Mouse (Mus musculus) testis, adult 2 months (tissue): Measurements from ENCODE around the gene Srsf11. TPM values are rescaled to one million over a fixed set of nuclear protein-coding genes. Genes with fewer than 3 reads are reported as not detected.

Experiments used
- H3K27ac ChIP-seq: fragments of 200-500 bp; 2 replicates; pipeline ENCODE4 v1.5.1; 2012; ENCODE audit warnings: low read depth, low read length; ENCODE audit not compliant: control insufficient read depth, insufficient read depth
- H3K27me3 ChIP-seq: fragments of 200-500 bp; 2 replicates; pipeline ENCODE4 v1.6.1; 2012; ENCODE audit warnings: mild to moderate bottlenecking, low read length, moderate library complexity; ENCODE audit not compliant: control insufficient read depth, insufficient read depth
- H3K36me3 ChIP-seq: fragments of 200-500 bp; 2 replicates; pipeline ENCODE4 v1.6.1; 2012; ENCODE audit warnings: mild to moderate bottlenecking, low read length; ENCODE audit not compliant: control insufficient read depth, insufficient read depth
- H3K4me1 ChIP-seq: fragments of 200-500 bp; 2 replicates; pipeline ENCODE4 v1.6.1; 2012; ENCODE audit warnings: low read length; ENCODE audit not compliant: control insufficient read depth, insufficient read depth
- H3K4me3 ChIP-seq: fragments of 200-500 bp; 2 replicates; pipeline ENCODE4 v1.5.1; 2012; ENCODE audit warnings: low read depth, mild to moderate bottlenecking, low read length, moderate library complexity, mixed read lengths; ENCODE audit not compliant: control insufficient read depth
- CTCF ChIP-seq: fragments of 200-500 bp; IDR thresholded peaks from 2 replicates; pipeline ENCODE4 v1.5.1; 2012; ENCODE audit warnings: low read depth, mild to moderate bottlenecking, inconsistent platforms, low read length, moderate library complexity; ENCODE audit not compliant: control insufficient read depth, insufficient read depth, insufficient replicate concordance
- POLR2A ChIP-seq: fragments of 200-500 bp; IDR thresholded peaks from 2 replicates; pipeline ENCODE4 v1.6.1; 2012; ENCODE audit warnings: low read depth, mild to moderate bottlenecking, inconsistent platforms, low read length, moderate library complexity; ENCODE audit not compliant: control insufficient read depth
- polyA plus RNA-seq: library from polyadenylated mRNA; depleted of rRNA; stranded (reverse); fragments of >200 nt; gene quantifications from 2 replicates; pipeline ENCODE4 v1.2.3, GENCODE M21; 2012

Srsf11 gene
- polyA plus RNA-seq, 1 experiment = 254 TPM

DNA sequence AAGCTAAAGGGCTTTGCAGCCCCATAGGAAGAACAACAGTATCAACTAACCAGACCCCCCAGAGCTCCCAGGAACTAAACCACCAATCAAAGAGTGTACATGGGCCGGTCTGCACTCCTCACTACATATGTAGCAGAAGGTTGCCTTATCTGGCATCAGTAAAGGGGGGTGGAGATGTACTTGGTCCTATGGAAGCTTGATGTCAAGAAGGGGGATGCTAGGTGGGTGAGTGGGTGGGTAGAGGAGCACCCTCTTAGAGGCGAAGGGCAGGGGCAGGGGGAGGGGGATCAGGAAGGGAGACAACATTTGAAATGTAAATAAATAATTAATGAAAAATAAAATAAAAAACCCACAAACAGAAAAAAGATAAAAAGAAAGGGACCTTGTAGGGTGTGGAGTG lies 28.8 kb upstream of the Srsf11 start:
- Histone ChIP-seq H3K36me3 (no peaks in the 10 kb centered on the region; the same call in 1 of the 2 replicates), H3K27ac (no peak overlapping the region)
- no peak for TF ChIP-seq POLR2A
- TF ChIP-seq CTCF = no peak

GRCm38 (mm10) chr3:158061811-158062523 lies 25.5 kb upstream of the Srsf11 start:
- Histone ChIP-seq H3K27me3 (no peaks in the 10 kb centered on the region), H3K4me1 (no peaks in the 10 kb centered on the region), H3K27ac (no peak overlapping the region), H3K4me3 (no peak overlapping the region), H3K36me3 (no peaks in the 10 kb centered on the region)
- TF ChIP-seq POLR2A = no peak
- no peak for TF ChIP-seq CTCF

More for the DNA sequence above, 28.8 kb upstream of the Srsf11 start:
- Histone ChIP-seq H3K4me3 (no peak overlapping the region), H3K27me3 (no peaks in the 10 kb centered on the region), H3K4me1 (no peaks in the 10 kb centered on the region)

- Histone ChIP-seq H3K4me1 (no peaks in the 10 kb centered on the region), H3K36me3 (no peaks in the 10 kb centered on the region), H3K27me3 (no peaks in the 10 kb centered on the region), H3K4me3 (no peak overlapping the region), H3K27ac (no peak overlapping the region)
- TF ChIP-seq CTCF (no peak), POLR2A (no peak)
Measured at GRCm38 (mm10) chr3:158060621-158061291, 24.3 kb upstream of the Srsf11 start.

DNA sequence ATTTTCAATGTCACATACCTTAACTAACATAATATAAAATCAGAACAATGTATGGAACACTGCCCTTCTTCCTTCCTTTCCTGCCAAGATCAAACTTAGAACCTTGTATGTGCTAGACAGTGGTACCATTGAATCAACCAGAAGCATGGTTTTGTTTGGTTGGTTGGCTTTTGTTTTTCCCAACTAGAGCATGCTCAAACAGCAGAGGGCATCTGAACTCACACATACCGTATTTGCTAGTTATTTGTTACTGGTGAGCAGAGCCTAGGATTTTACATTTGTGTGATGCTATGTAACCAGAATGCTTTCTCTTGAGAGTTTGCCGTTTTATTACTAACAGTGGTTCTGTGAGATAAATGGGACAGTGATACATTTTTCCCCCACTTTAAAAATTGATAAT lies 13.1 kb upstream of the Srsf11 start:
- TF ChIP-seq POLR2A (no peak), CTCF (no peak)
- Histone ChIP-seq H3K27ac (no peak overlapping the region), H3K36me3 (no peaks in the 10 kb centered on the region; the same call in 1 of the 2 replicates), H3K4me3 (no peak overlapping the region), H3K4me1 (no peaks in the 10 kb centered on the region), H3K27me3 (no peaks in the 10 kb centered on the region)

- Histone ChIP-seq H3K36me3 (no peaks in the 10 kb centered on the region), H3K4me1 (no peaks in the 10 kb centered on the region), H3K4me3 (no peak overlapping the region), H3K27me3 (no peaks in the 10 kb centered on the region), H3K27ac (no peak overlapping the region)
- no peak for TF ChIP-seq CTCF
Measured at GRCm38 (mm10) chr3:158040755-158041154, 4.3 kb upstream of the Srsf11 start.

GRCm38 (mm10) chr3:158038106-158038505 lies 1.7 kb upstream of the Srsf11 start:
- Histone ChIP-seq H3K27me3 (no peaks in the 10 kb centered on the region), H3K4me3 (peak overlapping the region; percentile 43; the same call in 1 of the 2 replicates), H3K36me3 (peaks cover 1% of the 10 kb centered on the region; the same call in 1 of the 2 replicates), H3K4me1 (no peaks in the 10 kb centered on the region), H3K27ac (no peak overlapping the region)
- TF ChIP-seq POLR2A (no peak), CTCF (no peak)

DNA sequence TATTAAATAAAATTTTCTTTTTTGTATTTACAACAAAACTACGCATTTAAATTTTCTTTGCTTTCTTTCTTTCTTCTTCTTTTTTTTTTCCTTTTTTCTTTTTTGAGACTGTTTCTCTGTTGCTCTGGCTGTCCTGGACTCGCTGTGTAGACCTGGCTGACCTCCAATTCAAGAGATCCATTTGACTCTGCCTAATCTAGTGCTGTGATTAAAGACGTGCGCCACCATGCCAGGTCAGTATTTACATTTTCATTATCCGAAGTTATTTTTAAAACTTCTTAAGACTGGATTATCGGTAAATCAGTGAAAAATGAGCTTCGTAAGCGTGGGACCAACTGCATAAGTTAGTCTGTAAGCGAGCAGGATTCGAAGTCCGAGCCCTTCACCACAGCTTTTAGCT lies 573 bp downstream of the Srsf11 start:
- no peaks in the 10 kb centered on the region for H3K4me1 ChIP-seq
- peak overlapping the region; percentile 99 for H3K4me3 ChIP-seq
- H3K27ac ChIP-seq = peak overlapping the region; percentile 100
- H3K36me3 ChIP-seq = peaks cover 1% of the 10 kb centered on the region; the same call in 1 of the 2 replicates
- TF ChIP-seq POLR2A (no peak), CTCF (no peak)
- no peaks in the 10 kb centered on the region for H3K27me3 ChIP-seq
